Comparison of ENCODE assay signal across 10 mouse cellular contexts in genomic region chr9:45039499-45039898, GRCm38 (mm10). TPM values are rescaled to one million over a fixed set of nuclear protein-coding genes. Genes with fewer than 3 reads are reported as not detected.
DNase-seq lines count a peak whose midpoint lies in the region; ATAC-seq lines count a peak whose summit lies in the region.
"Had no signal": no experiment of that assay in that cellular context is flagged by ENCODE, and none has a peak within 500 bp of the region (broad histone marks: within the 10 kb centered on the region; RNA-seq: fewer than 3 reads in every experiment).

Mpzl2 (plus strand) TSS chr9:45039799.

- WGBS in heart, embryonic 14.5 days, result 55% methylated on average over 5 of the region's 5 CpGs
- WGBS in midbrain, embryonic 16.5 days, result 61% methylated on average over 5 of the region's 5 CpGs
- WGBS in midbrain, embryonic 13.5 days, result 69% methylated on average over 5 of the region's 5 CpGs
- WGBS in intestine, embryonic 16.5 days, result 44% methylated on average over 5 of the region's 5 CpGs
- 36% methylated on average over 5 of the region's 5 CpGs for WGBS in stomach, embryonic 14.5 days

- no peaks in the 10 kb centered on the region for H3K9me3 ChIP-seq in heart, embryonic 14.5 days (ENCODE audit: control insufficient read depth, low read length)
- no peaks in the 10 kb centered on the region for H3K9me3 ChIP-seq in midbrain, embryonic 16.5 days (replicated peaks; ENCODE audit: control insufficient read depth, low read length, poor library complexity, severe bottlenecking)
- no peaks in the 10 kb centered on the region for H3K9me3 ChIP-seq in midbrain, embryonic 13.5 days
- no peaks in the 10 kb centered on the region for H3K9me3 ChIP-seq in intestine, embryonic 16.5 days (ENCODE audit: control insufficient read depth, low read length)
- H3K9me3 ChIP-seq in stomach, embryonic 14.5 days (ENCODE audit: control insufficient read depth, low read depth, low read length), result no peaks in the 10 kb centered on the region
- H3K9me3 ChIP-seq: neural tube, embryonic 12.5 days had no signal

- DNase-seq in heart, adult 11 months, result no peak
- no peak for DNase-seq in frontal cortex, adult 2 months (ENCODE audit: extremely low spot score in 1 of 2, low spot score in 1 of 2)
- DNase-seq in yolk sac, embryonic 10.5 days (ENCODE audit: low spot score), result no peak
- DNase-seq: gastrocnemius, postnatal 25 days had no signal

- no peak for ATAC-seq in heart, embryonic 14.5 days (ENCODE audit: insufficient number of reproducible peaks, insufficient read depth, low FRiP score, low read depth)
- ATAC-seq in midbrain, embryonic 16.5 days, result no peak
- no peak for ATAC-seq in midbrain, embryonic 13.5 days
- ATAC-seq in intestine, embryonic 16.5 days, result no peak
- ATAC-seq in stomach, embryonic 14.5 days (ENCODE audit: insufficient number of reproducible peaks, insufficient read depth, low FRiP score, low read depth), result no peak

- peaks cover 65% of the 10 kb centered on the region for H3K27me3 ChIP-seq in heart, embryonic 14.5 days (ENCODE audit: control insufficient read depth, insufficient read depth, low read length)
- H3K27me3 ChIP-seq in midbrain, embryonic 16.5 days (ENCODE audit: control insufficient read depth, insufficient read depth, low read depth, low read length), result peaks cover 48% of the 10 kb centered on the region
- H3K27me3 ChIP-seq in midbrain, embryonic 13.5 days, result peaks cover 74% of the 10 kb centered on the region
- H3K27me3 ChIP-seq in intestine, embryonic 16.5 days (replicated peaks; ENCODE audit: control insufficient read depth, insufficient read depth, low read length), result 0 out of 2 replicates have a peak, but pooled peaks cover 7% of the 10 kb centered on the region
- H3K27me3 ChIP-seq in stomach, embryonic 14.5 days (ENCODE audit: control insufficient read depth, insufficient read depth, low read length), result 0 out of 2 replicates have a peak, but pooled peaks cover 3% of the 10 kb centered on the region

- no peaks in the 10 kb centered on the region for H3K36me3 ChIP-seq in heart, embryonic 14.5 days (ENCODE audit: control insufficient read depth, insufficient read depth, low read length)
- no peaks in the 10 kb centered on the region for H3K36me3 ChIP-seq in midbrain, embryonic 16.5 days (ENCODE audit: control insufficient read depth, insufficient read depth, low read length)
- H3K36me3 ChIP-seq in midbrain, embryonic 13.5 days, result no peaks in the 10 kb centered on the region
- H3K36me3 ChIP-seq in intestine, embryonic 16.5 days (ENCODE audit: control insufficient read depth, insufficient read depth, low read length), result no peaks in the 10 kb centered on the region
- H3K36me3 ChIP-seq in stomach, embryonic 14.5 days (ENCODE audit: control insufficient read depth, insufficient read depth, low read length), result no peaks in the 10 kb centered on the region
- H3K36me3 ChIP-seq: neural tube, embryonic 12.5 days had no signal

- peaks cover 9 to 11% of the 10 kb centered on the region in 2 experiments for H3K4me1 ChIP-seq in heart, embryonic 14.5 days (ENCODE audit: control insufficient read depth in 2 of 2, insufficient read depth in 2 of 2, low read length in 2 of 2)
- H3K4me1 ChIP-seq in midbrain, embryonic 16.5 days (ENCODE audit: control insufficient read depth, insufficient read depth, low read length), result peaks cover 3% of the 10 kb centered on the region; the same call in 1 of the 2 replicates
- peaks cover 7% of the 10 kb centered on the region; the same call in 1 of the 2 replicates for H3K4me1 ChIP-seq in midbrain, embryonic 13.5 days (replicated peaks)
- H3K4me1 ChIP-seq in intestine, embryonic 16.5 days (ENCODE audit: control insufficient read depth, insufficient read depth, low read length), result peaks cover 4% of the 10 kb centered on the region; the same call in 1 of the 2 replicates
- H3K4me1 ChIP-seq in stomach, embryonic 14.5 days (ENCODE audit: control insufficient read depth, insufficient read depth, low read length), result peaks cover 7% of the 10 kb centered on the region; the same call in 1 of the 2 replicates

- H3K4me3 ChIP-seq in heart, embryonic 14.5 days (ENCODE audit: control insufficient read depth in 1 of 2, insufficient read depth in 1 of 2, low read depth in 1 of 2, low read length in 2 of 2), result no peak within 1 kb of the TSS
- H3K4me3 ChIP-seq in midbrain, embryonic 16.5 days (ENCODE audit: low read depth, low read length), result no peak within 1 kb of the TSS
- H3K4me3 ChIP-seq in midbrain, embryonic 13.5 days (replicated peaks), result no peak within 1 kb of the TSS
- H3K4me3 ChIP-seq in intestine, embryonic 16.5 days (ENCODE audit: low read length), result peak within 1 kb of the TSS; percentile 19
- H3K4me3 ChIP-seq in stomach, embryonic 14.5 days (ENCODE audit: low read depth, low read length), result no peak within 1 kb of the TSS
- H3K4me3 ChIP-seq: neural tube, embryonic 12.5 days had no signal

- H3K4me2 ChIP-seq in heart, embryonic 14.5 days (ENCODE audit: low read length), result peak within 1 kb of the TSS; percentile 27; the same call in 1 of the 2 replicates
- peak within 1 kb of the TSS; percentile 12; the same call in 1 of the 2 replicates for H3K4me2 ChIP-seq in midbrain, embryonic 16.5 days (ENCODE audit: low read length)
- H3K4me2 ChIP-seq in midbrain, embryonic 13.5 days (replicated peaks), result no peak within 1 kb of the TSS; the same call in 1 of the 2 replicates
- H3K4me2 ChIP-seq in intestine, embryonic 16.5 days (ENCODE audit: low read depth, low read length), result peak within 1 kb of the TSS; percentile 43
- H3K4me2 ChIP-seq in stomach, embryonic 14.5 days (replicated peaks; ENCODE audit: low read depth, low read length), result peak within 1 kb of the TSS; percentile 33

- no peak within 1 kb of the TSS for H3K9ac ChIP-seq in heart, embryonic 14.5 days (ENCODE audit: low read length)
- no peak within 1 kb of the TSS for H3K9ac ChIP-seq in midbrain, embryonic 16.5 days (ENCODE audit: low read depth, low read length)
- no peak within 1 kb of the TSS for H3K9ac ChIP-seq in midbrain, embryonic 13.5 days (replicated peaks)
- peak within 1 kb of the TSS; percentile 48 for H3K9ac ChIP-seq in intestine, embryonic 16.5 days (ENCODE audit: low read depth, low read length)
- no peak within 1 kb of the TSS for H3K9ac ChIP-seq in stomach, embryonic 14.5 days (replicated peaks; ENCODE audit: low read depth, low read length)
- H3K9ac ChIP-seq: neural tube, embryonic 12.5 days had no signal

- no peak within 1 kb of the TSS for H3K27ac ChIP-seq in heart, embryonic 14.5 days (replicated peaks in 1 of 2; ENCODE audit: control insufficient read depth in 1 of 2, insufficient read depth in 1 of 2, low read depth in 2 of 2, low read length in 2 of 2)
- H3K27ac ChIP-seq in midbrain, embryonic 16.5 days (ENCODE audit: low read length), result no peak within 1 kb of the TSS
- H3K27ac ChIP-seq in midbrain, embryonic 13.5 days, result no peak within 1 kb of the TSS
- peak within 1 kb of the TSS; percentile 64 for H3K27ac ChIP-seq in intestine, embryonic 16.5 days (ENCODE audit: low read length)
- no peak within 1 kb of the TSS for H3K27ac ChIP-seq in stomach, embryonic 14.5 days (ENCODE audit: low read length)
- H3K27ac ChIP-seq: neural tube, embryonic 12.5 days had no signal

RNA-seq across cellular contexts. Expression of gene Mpzl2, which starts in this region (rescaled TPM):
- polyA plus RNA-seq in heart, embryonic 14.5 days (2014; fragmentation: Nextera tagmentation; extraction: Ambion mirVana), result 0.59 and 1.1 TPM in 2 replicates
- 1.4 TPM in 2 replicates for polyA plus RNA-seq in midbrain, embryonic 16.5 days (2015; fragmentation: Nextera tagmentation; extraction: Ambion mirVana)
- polyA plus RNA-seq in midbrain, embryonic 13.5 days (2015; fragmentation: Nextera tagmentation; extraction: Ambion mirVana), result 0.30 and 0.36 TPM in 2 replicates
- polyA plus RNA-seq in intestine, embryonic 16.5 days (2015; fragmentation: Nextera tagmentation; extraction: Ambion mirVana), result 25.7 and 29.1 TPM in 2 replicates
- polyA plus RNA-seq in stomach, embryonic 14.5 days (2014; fragmentation: Nextera tagmentation; extraction: Ambion mirVana), result 27.2 and 28.6 TPM in 2 replicates
- 2.1 and 2.8 TPM in 2 replicates for polyA plus RNA-seq in frontal cortex, adult 2 months (2012; rRNA removed)
